Mouse (Mus musculus) left cerebral cortex, adult 2 months (tissue): Measurements from ENCODE around the gene Mageb18. TPM values are rescaled to one million over a fixed set of nuclear protein-coding genes. Genes with fewer than 3 reads are reported as not detected.

Experiments used
- DNase-seq, 2 experiments: peaks; one replicate each; pipeline ENCODE4 v3.0.0; 2021 to 2022; ENCODE audit warnings: low spot score in 2 of 2, mixed read lengths in 1 of 2; ENCODE audit errors: extremely low spot score in 1 of 2
- H3K27ac ChIP-seq: fragments of 200-600 bp; 2 replicates; pipeline ENCODE4 v1.8.1; 2022
- H3K4me3 ChIP-seq: fragments of 200-600 bp; 2 replicates; pipeline ENCODE4 v1.8.1; 2022
- CTCF ChIP-seq: fragments of 200-600 bp; IDR thresholded peaks from 2 replicates; pipeline ENCODE4 v1.8.1; 2022; ENCODE audit warnings: antibody characterized with exemption, mild to moderate bottlenecking, moderate library complexity
- intact Hi-C: fragments of 180-260 bp; cut with DNase I; formaldehyde crosslinking; loops from one replicate; pipeline ENCODE4 v1.15.1; 2025
- total RNA-seq, 2 experiments: library from RNA; stranded (reverse); gene quantifications; 2 replicates each; pipeline ENCODE4 v1.2.3; 2021

Mageb18 gene
- total RNA-seq, 2 experiments from 2014 or later = not detected

DNA sequence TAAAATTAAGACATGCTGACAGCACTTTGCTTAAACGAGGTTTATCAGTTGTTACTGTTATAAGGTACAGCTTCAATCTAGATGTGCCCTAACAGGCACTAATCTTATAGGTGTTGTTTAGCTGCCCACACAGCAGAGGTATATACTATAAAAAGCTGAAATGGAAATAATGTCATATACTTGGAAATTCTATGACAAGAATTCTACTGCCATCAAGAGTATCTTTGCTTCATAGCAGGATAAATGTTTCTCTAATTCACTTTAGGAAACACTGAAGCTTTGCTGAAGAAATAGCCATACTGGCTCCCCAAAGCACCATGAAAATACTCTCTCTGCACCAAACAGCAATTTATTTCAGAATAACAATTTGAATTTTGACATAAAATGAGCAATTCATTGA lies 265.9 kb downstream of the Mageb18 start:
- DNase-seq = no peak
- TF ChIP-seq CTCF = peak; percentile 30
- intact Hi-C loops = no loop called here
- H3K4me3 ChIP-seq = no peak overlapping the region
- H3K27ac ChIP-seq = no peak overlapping the region

GRCm38 (mm10) chrX:92323599-92323998 lies 275.8 kb downstream of the Mageb18 start:
- no peak for TF ChIP-seq CTCF
- no peak overlapping the region for H3K4me3 ChIP-seq
- H3K27ac ChIP-seq = no peak overlapping the region
- intact Hi-C loops = no loop called here
- DNase-seq = no peak

DNA sequence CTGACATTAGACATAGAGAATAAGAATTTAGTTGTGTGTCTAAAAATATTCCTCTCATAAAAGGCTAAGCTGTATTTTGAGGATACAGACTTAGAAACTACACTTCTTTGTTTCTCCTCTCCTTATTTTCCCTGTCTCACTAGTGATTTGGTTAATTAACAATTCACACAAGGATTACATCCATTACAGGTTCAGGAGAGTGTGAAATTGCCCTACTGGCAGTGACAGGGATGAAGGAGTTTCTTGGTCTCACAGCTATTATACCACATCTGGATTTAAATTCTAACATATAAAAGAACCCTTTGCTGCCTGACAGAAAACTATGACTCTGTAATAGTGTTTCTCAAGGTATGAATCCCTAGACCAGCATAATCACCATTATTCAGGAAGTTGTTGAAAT lies 318.8 kb downstream of the Mageb18 start:
- DNase-seq = no peak
- no peak overlapping the region for H3K27ac ChIP-seq
- H3K4me3 ChIP-seq = no peak overlapping the region
- intact Hi-C loops = no loop called here
- TF ChIP-seq CTCF = no peak

Other genes with a start within 250 kb of the Mageb18 start
- gene Gm5941, start 109.6 kb downstream of the Mageb18 start, total RNA-seq = not detected